Comparison of ENCODE assay signal across 11 mouse cellular contexts in the genomic region with DNA sequence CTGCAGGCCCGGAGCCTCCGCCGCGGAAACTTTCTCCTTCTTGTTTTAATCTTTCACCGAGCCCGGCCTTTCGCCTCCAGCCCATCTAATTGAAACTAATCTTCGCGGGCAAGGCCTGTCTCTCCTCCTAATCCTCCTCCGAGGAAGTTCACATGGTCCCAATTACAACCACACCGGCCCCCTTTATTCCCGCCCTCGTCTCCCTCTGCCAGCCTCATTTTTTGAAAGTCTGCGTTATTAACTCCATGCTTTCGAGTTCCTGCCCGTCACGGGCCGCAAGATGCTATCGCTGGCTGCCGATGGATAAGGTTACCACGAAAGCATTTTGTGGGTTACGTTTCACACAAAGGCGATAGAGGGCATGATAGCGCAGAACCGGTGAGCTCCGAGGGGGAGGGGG. TPM values are rescaled to one million over a fixed set of nuclear protein-coding genes. Genes with fewer than 3 reads are reported as not detected.
A peak's percentile ranks its signal among the peaks of the same experiment; 100 is the strongest.
DNase-seq lines count a peak whose midpoint lies in the region; ATAC-seq and TF ChIP-seq lines count a peak whose summit lies in the region.
"Had no signal": no experiment of that assay in that cellular context is flagged by ENCODE, and none has a peak within 500 bp of the region (broad histone marks: within the 10 kb centered on the region; RNA-seq: fewer than 3 reads in every experiment).

No protein-coding gene starts in this region.

- H3K4me3 ChIP-seq in intestine, embryonic 14.5 days (ENCODE audit: low read depth, low read length) = no peak overlapping the region; the same call in 1 of the 2 replicates
- no peak overlapping the region for H3K4me3 ChIP-seq in intestine, postnatal 0 days (ENCODE audit: low read depth, low read length)
- H3K4me3 ChIP-seq in hindbrain, embryonic 11.5 days (ENCODE audit: low read depth, low read length) = no peak overlapping the region
- no peak overlapping the region for H3K4me3 ChIP-seq in midbrain, embryonic 13.5 days (replicated peaks)
- no peak overlapping the region for H3K4me3 ChIP-seq in cerebellum, adult 2 months (replicated peaks; ENCODE audit: insufficient read depth, low read depth, low read length)

- peaks cover 23% of the 10 kb centered on the region for H3K27me3 ChIP-seq in intestine, embryonic 14.5 days (replicated peaks; ENCODE audit: control insufficient read depth, insufficient read depth, low read length)
- peaks cover 18% of the 10 kb centered on the region for H3K27me3 ChIP-seq in intestine, postnatal 0 days (replicated peaks; ENCODE audit: control insufficient read depth, insufficient read depth, low read length)
- H3K27me3 ChIP-seq in hindbrain, embryonic 11.5 days (ENCODE audit: control insufficient read depth, insufficient read depth, low read length) = peaks cover 15% of the 10 kb centered on the region
- H3K27me3 ChIP-seq in midbrain, embryonic 13.5 days = peaks cover 38% of the 10 kb centered on the region
- peaks cover 2% of the 10 kb centered on the region; the same call in 1 of the 2 replicates for H3K27me3 ChIP-seq in cerebellum, adult 2 months (ENCODE audit: control insufficient read depth, insufficient read depth, low read length)

- no peak for TF ChIP-seq POLR2A in cerebellum, adult 2 months (IDR thresholded peaks at IDR 0.05; ENCODE audit: borderline replicate concordance, insufficient read depth, low read length)

- H3K9me3 ChIP-seq in intestine, embryonic 14.5 days (ENCODE audit: control insufficient read depth, low read length) = no peaks in the 10 kb centered on the region
- H3K9me3 ChIP-seq in intestine, postnatal 0 days (ENCODE audit: control insufficient read depth) = no peaks in the 10 kb centered on the region
- no peaks in the 10 kb centered on the region for H3K9me3 ChIP-seq in hindbrain, embryonic 11.5 days (ENCODE audit: control insufficient read depth, low read length)
- no peaks in the 10 kb centered on the region for H3K9me3 ChIP-seq in midbrain, embryonic 13.5 days

- no peak for TF ChIP-seq CTCF in intestine, postnatal 0 days (IDR thresholded peaks at IDR 0.05; ENCODE audit: low read depth)
- no peak for TF ChIP-seq CTCF in cerebellum, adult 2 months (IDR thresholded peaks at IDR 0.05; ENCODE audit: borderline replicate concordance, insufficient read depth, low read depth, low read length)

- H3K9ac ChIP-seq in intestine, embryonic 14.5 days (ENCODE audit: low read length) = no peak overlapping the region
- no peak overlapping the region for H3K9ac ChIP-seq in intestine, postnatal 0 days (ENCODE audit: low read depth, low read length)
- no peak overlapping the region for H3K9ac ChIP-seq in hindbrain, embryonic 11.5 days (ENCODE audit: low read depth, low read length)
- peak overlapping the region; percentile 49 for H3K9ac ChIP-seq in midbrain, embryonic 13.5 days (replicated peaks)

- peak overlapping the region; percentile 30 for H3K4me2 ChIP-seq in intestine, embryonic 14.5 days (ENCODE audit: low read length)
- no peak overlapping the region for H3K4me2 ChIP-seq in intestine, postnatal 0 days (replicated peaks; ENCODE audit: low read depth)
- no peak overlapping the region for H3K4me2 ChIP-seq in hindbrain, embryonic 11.5 days (replicated peaks; ENCODE audit: low read depth, low read length)
- H3K4me2 ChIP-seq in midbrain, embryonic 13.5 days (replicated peaks) = peak overlapping the region; percentile 37

- peaks cover 3% of the 10 kb centered on the region; the same call in 1 of the 2 replicates for H3K4me1 ChIP-seq in intestine, embryonic 14.5 days (replicated peaks; ENCODE audit: control insufficient read depth, insufficient read depth, low read length)
- H3K4me1 ChIP-seq in intestine, postnatal 0 days (replicated peaks; ENCODE audit: control insufficient read depth, insufficient read depth, low read length) = no peaks in the 10 kb centered on the region
- no peaks in the 10 kb centered on the region for H3K4me1 ChIP-seq in hindbrain, embryonic 11.5 days (replicated peaks; ENCODE audit: control insufficient read depth, insufficient read depth, low read length)
- peaks cover 16% of the 10 kb centered on the region for H3K4me1 ChIP-seq in midbrain, embryonic 13.5 days (replicated peaks)
- no peaks in the 10 kb centered on the region for H3K4me1 ChIP-seq in cerebellum, adult 2 months (ENCODE audit: control insufficient read depth, insufficient read depth, low read length)

- no peak for DNase-seq in intestine, embryonic 14.5 days (ENCODE audit: low spot score)
- DNase-seq in embryo, embryonic 9.5 days (ENCODE audit: extremely low spot score) = peak; percentile 54
- peak; percentile 41 for DNase-seq in hindbrain, embryonic 11.5 days (ENCODE audit: low spot score)
- DNase-seq in cerebellum, adult 2 months = no peak
- no peak for DNase-seq in T-cell, adult 2 months (ENCODE audit: low spot score)
- DNase-seq: cerebellum, adult 18-20 months; gastrocnemius, postnatal 14 days; thymus, adult 2 months had no signal

- H3K36me3 ChIP-seq in intestine, embryonic 14.5 days (ENCODE audit: control insufficient read depth, insufficient read depth, low read length) = no peaks in the 10 kb centered on the region
- no peaks in the 10 kb centered on the region for H3K36me3 ChIP-seq in intestine, postnatal 0 days (ENCODE audit: control insufficient read depth, insufficient read depth)
- H3K36me3 ChIP-seq in hindbrain, embryonic 11.5 days (ENCODE audit: control insufficient read depth, insufficient read depth, low read length) = no peaks in the 10 kb centered on the region
- H3K36me3 ChIP-seq in midbrain, embryonic 13.5 days = no peaks in the 10 kb centered on the region

- H3K27ac ChIP-seq in intestine, embryonic 14.5 days (ENCODE audit: low read depth) = no peak overlapping the region
- no peak overlapping the region for H3K27ac ChIP-seq in intestine, postnatal 0 days (ENCODE audit: low read depth, low read length)
- H3K27ac ChIP-seq in hindbrain, embryonic 11.5 days (ENCODE audit: low read depth, low read length) = no peak overlapping the region
- H3K27ac ChIP-seq in midbrain, embryonic 13.5 days = no peak overlapping the region
- no peak overlapping the region for H3K27ac ChIP-seq in cerebellum, adult 2 months (ENCODE audit: insufficient read depth, low read length)

- 9% methylated on average over 26 of the region's 26 CpGs for WGBS in intestine, embryonic 14.5 days
- WGBS in intestine, postnatal 0 days = 16% methylated on average over 26 of the region's 26 CpGs
- WGBS in hindbrain, embryonic 11.5 days = 7% methylated on average over 26 of the region's 26 CpGs
- 2% methylated on average over 26 of the region's 26 CpGs for whole genome bisulfite sequencing in midbrain, embryonic 13.5 days
- 12% methylated on average over 26 of the region's 26 CpGs for WGBS in cerebellum, adult 2 months

- no peak for ATAC-seq in intestine, embryonic 14.5 days (replicated peaks; ENCODE audit: low FRiP score, low TSS enrichment, low read depth)
- no peak for ATAC-seq in intestine, postnatal 0 days
- no peak for ATAC-seq in hindbrain, embryonic 11.5 days (ENCODE audit: low FRiP score)
- ATAC-seq in midbrain, embryonic 13.5 days = no peak
- ATAC-seq in activated CD4-positive, CD25-positive, alpha-beta regulatory T cell, adult 4 months = no peak

RNA-seq across cellular contexts. Expression of gene Ttc34, which starts 35.0 kb away (rescaled TPM):
- 0.12 and 0.30 TPM in 2 replicates for polyA plus RNA-seq in intestine, embryonic 14.5 days (2014; fragmentation: Nextera tagmentation; extraction: Ambion mirVana)
- 0.08 TPM in 1 of 2 replicates, not detected in the other for polyA plus RNA-seq in intestine, postnatal 0 days (2015; fragmentation: Nextera tagmentation; extraction: Ambion mirVana)
- polyA plus RNA-seq in hindbrain, embryonic 11.5 days (2014; fragmentation: Nextera tagmentation; extraction: Ambion mirVana) = 0.09 and 0.32 TPM in 2 replicates
- 0.62 and 0.70 TPM in 2 replicates for polyA plus RNA-seq in midbrain, embryonic 13.5 days (2015; fragmentation: Nextera tagmentation; extraction: Ambion mirVana)
- polyA plus RNA-seq in activated CD4-positive, CD25-positive, alpha-beta regulatory T cell, adult 4 months (2017; shearing (Covaris generic)) = not detected
- 1.5 and 2.6 TPM in 2 replicates for polyA plus RNA-seq in cerebellum, adult 2 months (2012; rRNA removed)

Comparison
In these comparisons a context has a peak if more than half of its experiments do, and no peak if none do; other contexts are left out.
1. H3K4me2 ChIP-seq: peak in intestine, embryonic 14.5 days (single experiment) and midbrain, embryonic 13.5 days (single experiment); none in intestine, postnatal 0 days (single experiment) and hindbrain, embryonic 11.5 days (single experiment).
2. DNase-seq: peak in embryo, embryonic 9.5 days (single experiment) and hindbrain, embryonic 11.5 days (single experiment); none in intestine, embryonic 14.5 days (single experiment), cerebellum, adult 2 months (0 of 2) and T-cell, adult 2 months (single experiment).